Mouse (Mus musculus) thymus, postnatal 0 days (tissue): ENCODE results near the gene Adh1. TPM values are rescaled to one million over a fixed set of nuclear protein-coding genes. Genes with fewer than 3 reads are reported as not detected.

Experiments used
- DNase-seq: peaks from one replicate; pipeline ENCODE4 v3.0.0-alpha.2; 2015; ENCODE audit warnings: low spot score
- polyA plus RNA-seq: library from polyadenylated mRNA; unstranded; fragments of >200 nt; fragmentation: Nextera tagmentation; extraction: Ambion mirVana; gene quantifications from 2 replicates; pipeline ENCODE4 v1.2.1, GENCODE M21; 2015

Gene Adh1
- polyA plus RNA-seq, 1 experiment from 2014 or later = 6.9 TPM

GRCm38 (mm10) chr3:138240942-138241341 is 19.8 kb upstream of the Adh1 start:
- no peak for DNase-seq

- no peak for DNase-seq
Observed at GRCm38 (mm10) chr3:138241371-138241770, 19.4 kb upstream of the Adh1 start.

- DNase-seq = no peak
Observed at GRCm38 (mm10) chr3:138242021-138242726, 18.6 kb upstream of the Adh1 start.

- no peak for DNase-seq
Observed at GRCm38 (mm10) chr3:138242933-138243332, 17.9 kb upstream of the Adh1 start.

GRCm38 (mm10) chr3:138244338-138244874 is 16.4 kb upstream of the Adh1 start:
- DNase-seq = no peak

- no peak for DNase-seq
Observed at GRCm38 (mm10) chr3:138246511-138247020, 14.2 kb upstream of the Adh1 start.

GRCm38 (mm10) chr3:138247241-138247640 is 13.6 kb upstream of the Adh1 start:
- DNase-seq = no peak

- no peak for DNase-seq
Observed at GRCm38 (mm10) chr3:138248011-138248410, 12.8 kb upstream of the Adh1 start.

GRCm38 (mm10) chr3:138248746-138249145 is 12.0 kb upstream of the Adh1 start:
- DNase-seq = no peak

GRCm38 (mm10) chr3:138251156-138251555 is 9.6 kb upstream of the Adh1 start:
- DNase-seq = no peak

- DNase-seq = no peak
Observed at GRCm38 (mm10) chr3:138254205-138254604, 6.6 kb upstream of the Adh1 start.

GRCm38 (mm10) chr3:138255366-138255765 is 5.4 kb upstream of the Adh1 start:
- no peak for DNase-seq

- DNase-seq = no peak
Observed at GRCm38 (mm10) chr3:138255780-138256550, 4.8 kb upstream of the Adh1 start.

GRCm38 (mm10) chr3:138262568-138262967 is 1.8 kb downstream of the Adh1 start:
- DNase-seq = no peak

GRCm38 (mm10) chr3:138263154-138263930 is 2.6 kb downstream of the Adh1 start:
- DNase-seq = no peak

- no peak for DNase-seq
Observed at GRCm38 (mm10) chr3:138264648-138265047, 3.9 kb downstream of the Adh1 start.

- DNase-seq = no peak
Observed at GRCm38 (mm10) chr3:138270507-138270906, 9.7 kb downstream of the Adh1 start.

- no peak for DNase-seq
Observed at GRCm38 (mm10) chr3:138271297-138271696, 10.5 kb downstream of the Adh1 start.

GRCm38 (mm10) chr3:138273080-138273479 is 12.3 kb downstream of the Adh1 start:
- no peak for DNase-seq

GRCm38 (mm10) chr3:138275100-138275499 is 14.3 kb downstream of the Adh1 start:
- peak; percentile 29 for DNase-seq

GRCm38 (mm10) chr3:138282556-138282955 is 21.8 kb downstream of the Adh1 start:
- no peak for DNase-seq
